In the genomic region with DNA sequence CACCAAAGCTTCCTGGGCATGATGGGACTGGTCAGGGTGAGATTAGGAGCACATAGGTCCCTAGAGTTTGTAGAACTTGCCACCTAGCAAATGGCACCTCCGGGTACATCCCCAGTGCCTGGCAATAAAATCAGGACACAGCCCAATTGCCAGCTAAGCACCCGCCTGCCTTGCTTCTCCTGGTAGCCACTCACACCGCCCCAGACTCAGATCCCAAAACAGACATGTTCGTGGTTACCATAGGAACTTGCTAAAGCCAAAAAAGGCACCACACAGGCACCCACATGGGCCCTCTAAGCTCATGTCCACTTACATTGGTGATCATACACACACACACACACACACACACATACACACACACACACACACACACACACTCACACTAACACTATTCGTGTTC, we compare ENCODE assay signal across 12 mouse cellular contexts.
"Had no signal": no experiment of that assay in that cellular context is flagged by ENCODE, and none has a peak within 500 bp of the region (broad histone marks: within the 10 kb centered on the region; RNA-seq: fewer than 3 reads in every experiment).

No protein-coding gene starts in this region.

- ATAC-seq: midbrain, embryonic 16.5 days had no signal

- DNase-seq: lung, adult 18-20 months; lung, embryonic 14.5 days; lung, postnatal 10 days; lung, postnatal 4 days; midbrain, embryonic 14.5 days; retina, postnatal 1 day; right cerebral cortex, postnatal 14 days; spleen, adult 18-20 months; thymus, adult 18-20 months; thymus, postnatal 14 days; thymus, postnatal 36 days had no signal
